Mouse (Mus musculus) gastrocnemius, postnatal 14 days (tissue): ENCODE data around the gene Wbp1l. TPM values are rescaled to one million over a fixed set of nuclear protein-coding genes. Genes with fewer than 3 reads are reported as not detected.
A peak's percentile ranks its signal among the peaks of the same experiment; 100 is the strongest.

Experiments used
- DNase-seq: peaks from one replicate; pipeline ENCODE4 v3.0.0; 2021; ENCODE audit warnings: mixed read lengths
- intact Hi-C: fragments of 180-260 bp; cut with DNase I; formaldehyde crosslinking; loops from one replicate; pipeline ENCODE4 v1.15.1; 2025; ENCODE audit warnings: low total_unique reads
- total RNA-seq, 2 experiments: library from RNA; stranded (reverse); gene quantifications; 2 replicates each; pipeline ENCODE4 v1.2.3; 2021

Wbp1l gene
- total RNA-seq, 2 experiments from 2014 or later: 30.4 to 38.5 TPM

DNA sequence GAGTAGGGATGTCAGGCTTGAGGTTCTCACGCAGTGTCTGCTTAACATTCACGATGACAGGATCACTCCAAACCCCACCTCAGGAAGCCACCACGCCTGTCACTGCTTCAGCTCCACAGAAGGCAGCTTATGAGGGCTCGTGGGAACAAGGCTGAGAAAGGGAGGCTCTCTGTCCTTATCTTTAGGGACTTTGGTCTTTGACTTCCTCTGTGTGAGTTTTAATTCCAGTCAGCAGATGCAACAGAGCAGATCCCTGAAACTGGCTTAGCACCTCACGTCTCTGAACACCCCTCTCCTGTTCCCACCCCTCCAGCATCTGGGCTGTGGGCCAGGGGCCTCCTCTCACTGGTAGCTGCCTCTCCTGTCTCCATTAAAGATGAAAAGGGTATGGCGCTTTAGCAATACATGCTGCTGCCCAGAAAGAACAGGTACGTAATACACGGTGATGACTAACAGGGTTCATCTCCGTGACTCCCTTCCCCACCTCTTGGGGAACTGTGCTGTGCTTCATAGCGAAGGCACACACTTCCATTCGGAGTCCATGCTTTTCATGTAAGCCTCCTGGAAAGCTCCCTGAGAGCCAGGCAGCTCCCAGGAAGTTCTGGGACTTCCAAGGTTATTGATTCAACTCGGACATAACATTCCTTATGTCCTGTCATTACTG is 81.0 kb downstream of the Wbp1l start:
- intact Hi-C loops: no loop called here
- no peak for DNase-seq

DNA sequence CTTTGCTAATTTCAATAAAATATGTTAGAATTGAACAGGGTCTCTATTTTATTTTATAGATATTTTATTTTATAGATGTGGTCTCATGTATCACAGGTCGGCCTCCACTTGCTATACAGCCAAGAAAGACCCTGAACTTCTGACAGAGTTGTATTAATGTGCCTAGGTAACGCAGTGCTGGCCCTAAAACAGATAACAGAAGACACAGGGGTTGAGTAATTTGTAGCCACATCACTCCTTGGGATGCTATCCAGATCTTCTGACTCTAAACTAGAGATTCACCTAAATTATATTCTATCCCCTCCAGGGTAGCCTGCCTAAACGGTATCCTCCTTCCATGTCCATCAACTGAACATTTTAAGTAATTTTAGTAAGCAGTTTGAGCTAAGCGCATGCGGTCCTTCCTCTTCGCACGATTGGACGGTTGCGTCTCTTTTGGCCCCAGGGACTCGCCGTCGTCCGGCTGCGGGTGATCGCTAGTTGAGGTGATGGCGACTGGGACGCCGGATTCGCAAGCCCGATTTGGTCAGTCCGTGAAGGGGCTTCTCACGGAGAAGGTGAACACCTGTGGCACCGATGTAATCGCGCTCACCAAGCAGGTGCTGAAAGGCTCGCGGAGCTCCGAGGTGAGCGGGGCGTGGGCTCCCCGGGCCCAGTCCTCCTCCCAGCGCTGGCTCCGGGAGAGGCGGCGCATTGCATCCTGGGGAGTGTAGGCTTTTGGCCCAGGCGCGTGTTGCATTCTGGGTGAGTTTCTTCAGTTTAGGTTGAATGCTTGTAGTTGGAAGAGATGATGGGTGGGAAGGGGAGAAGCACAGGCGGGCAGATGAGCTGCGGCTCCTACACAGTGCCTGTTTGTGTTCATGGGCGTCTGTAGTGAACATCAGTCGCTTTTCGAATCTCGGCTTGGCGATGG is 90.8 kb downstream of the Wbp1l start, which contains the start of gene Borcs7:
Borcs7 (plus strand) TSS at position 447 of the 913 bp plus-strand sequence.
- intact Hi-C loops: no loop called here
- DNase-seq: peak; percentile 87

DNA sequence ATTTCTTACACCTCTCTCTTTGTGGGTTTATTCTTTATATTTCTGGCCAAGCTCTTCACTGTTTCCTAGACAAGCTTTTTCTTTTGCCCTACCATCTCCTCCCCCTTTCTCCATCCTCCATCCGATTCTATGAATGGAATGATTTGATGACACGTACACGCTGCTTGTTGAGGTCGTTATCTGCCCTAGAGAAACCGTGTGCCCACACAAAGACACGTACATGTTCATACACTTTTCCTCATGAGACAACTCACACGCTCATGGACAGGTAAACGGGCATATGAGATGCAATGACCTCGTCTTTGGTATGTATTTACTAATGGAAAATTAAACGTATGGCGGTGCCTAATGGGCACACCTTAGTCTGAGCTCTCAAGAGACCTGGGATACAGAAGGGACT is 91.5 kb downstream of the Wbp1l start:
- DNase-seq: no peak

DNA sequence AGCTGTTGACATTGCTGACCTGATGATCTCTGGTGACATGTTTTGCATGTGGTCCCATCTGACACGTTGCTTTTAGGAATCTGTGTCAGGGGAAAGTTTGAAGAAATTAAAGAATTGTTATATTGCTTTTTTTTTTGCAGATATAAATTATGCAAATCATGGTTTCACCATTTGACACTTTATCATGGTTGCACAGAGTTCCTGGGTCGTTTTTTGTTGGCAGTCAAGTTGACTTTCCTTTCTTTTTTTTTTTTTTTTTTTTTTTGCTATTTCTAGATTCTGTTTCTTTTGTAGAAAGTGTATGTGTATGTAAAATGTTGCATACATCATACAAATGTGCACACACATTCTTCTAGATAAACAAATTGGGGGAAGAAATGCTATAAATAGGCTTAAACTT is 92.2 kb downstream of the Wbp1l start:
- no peak for DNase-seq
- intact Hi-C loops: no loop called here

More for the DNA sequence above, 91.5 kb downstream of the Wbp1l start:
- intact Hi-C loops: no loop called here

DNA sequence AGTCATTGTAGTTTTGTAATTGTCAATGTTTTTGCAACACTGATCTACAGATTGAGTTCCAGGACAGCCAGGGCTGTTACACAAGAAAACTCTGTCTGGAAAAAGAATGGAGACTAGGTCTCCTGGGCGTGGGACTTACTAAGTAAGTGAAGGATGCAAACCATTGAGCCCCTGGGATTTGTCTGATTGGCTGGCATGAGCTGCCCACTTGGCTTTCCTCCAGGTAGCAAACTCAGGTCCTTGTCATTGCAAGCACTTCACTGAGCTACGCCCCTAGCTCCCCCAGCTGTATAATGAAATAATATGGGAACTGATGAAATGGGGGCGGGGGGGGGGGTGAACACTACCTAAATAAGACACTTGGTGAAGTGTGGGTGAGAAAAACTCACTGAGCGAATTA is 94.3 kb downstream of the Wbp1l start:
- intact Hi-C loops: no loop called here
- DNase-seq: no peak

DNA sequence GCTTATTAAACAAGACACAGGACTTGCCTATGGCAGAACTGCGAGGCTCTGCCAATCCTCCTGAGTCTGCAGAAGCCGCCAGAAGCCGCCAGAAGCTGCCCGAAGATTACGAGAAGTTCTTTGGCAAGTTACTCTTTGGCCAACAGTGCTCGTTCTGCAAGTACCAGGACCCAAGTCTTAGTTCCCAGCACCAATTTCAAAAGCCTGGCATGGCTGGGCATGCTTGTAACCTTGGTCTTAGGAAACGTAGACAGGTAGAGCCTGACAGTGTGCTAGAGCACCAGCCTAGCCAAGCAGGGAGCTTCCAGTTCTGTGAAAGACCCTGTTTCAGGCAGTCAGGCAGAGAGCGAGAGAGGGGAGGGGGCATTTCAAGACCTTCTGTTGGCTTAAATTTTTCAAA is 97.6 kb downstream of the Wbp1l start:
- no peak for DNase-seq
- intact Hi-C loops: no loop called here

DNA sequence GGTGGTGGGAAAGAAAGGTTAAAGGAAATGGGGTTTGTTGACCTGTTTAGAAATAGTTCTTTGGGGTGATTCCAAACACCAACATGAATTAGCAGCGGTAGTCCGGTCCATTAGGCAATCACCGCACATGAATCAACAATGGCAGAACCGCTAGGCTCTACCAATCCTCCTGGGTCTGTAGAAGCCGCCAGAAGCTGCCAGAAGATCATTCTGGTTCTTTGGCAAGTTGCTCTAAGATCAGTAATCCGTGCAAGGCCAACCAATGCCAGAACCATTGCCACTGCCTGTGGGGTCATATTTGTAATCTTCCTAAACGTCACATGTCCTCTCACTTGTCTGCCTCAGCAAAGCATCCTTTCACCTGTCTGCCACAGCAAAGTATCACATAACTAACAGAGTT is 98.1 kb downstream of the Wbp1l start:
- intact Hi-C loops: no loop called here
- no peak for DNase-seq

DNA sequence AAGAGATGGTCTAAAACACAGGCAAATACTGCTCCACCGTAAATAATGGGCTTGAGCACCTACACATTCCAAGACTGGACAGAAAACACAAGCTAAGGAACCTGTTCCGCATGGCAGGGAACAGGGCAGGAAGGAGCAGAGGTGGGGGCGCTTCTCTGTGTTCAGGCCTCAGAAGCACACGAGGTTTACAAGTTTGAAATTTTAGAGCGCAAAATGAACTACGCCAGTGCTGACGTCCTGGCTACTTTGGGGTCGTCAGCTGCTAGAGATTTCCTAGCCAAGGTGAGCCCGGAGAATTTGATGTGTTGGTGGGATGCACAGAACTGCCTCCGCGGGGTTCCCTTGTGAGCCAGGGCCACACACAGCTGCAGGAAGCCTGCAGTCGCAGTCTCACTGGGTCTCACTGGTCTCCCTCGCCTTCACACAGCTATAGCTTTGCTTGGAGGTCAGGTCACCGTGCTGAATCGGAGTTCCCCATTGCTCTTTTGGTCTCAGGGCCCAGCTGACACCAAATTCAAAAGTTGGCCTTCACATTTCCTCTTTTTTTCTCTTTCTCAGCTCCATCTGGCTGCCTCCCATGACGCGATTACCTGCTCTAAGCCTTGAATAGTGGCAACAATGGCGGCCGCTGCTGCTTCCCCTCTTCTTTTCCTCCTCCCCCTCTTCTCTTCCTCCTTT is 99.1 kb downstream of the Wbp1l start:
- intact Hi-C loops: no loop called here

DNA sequence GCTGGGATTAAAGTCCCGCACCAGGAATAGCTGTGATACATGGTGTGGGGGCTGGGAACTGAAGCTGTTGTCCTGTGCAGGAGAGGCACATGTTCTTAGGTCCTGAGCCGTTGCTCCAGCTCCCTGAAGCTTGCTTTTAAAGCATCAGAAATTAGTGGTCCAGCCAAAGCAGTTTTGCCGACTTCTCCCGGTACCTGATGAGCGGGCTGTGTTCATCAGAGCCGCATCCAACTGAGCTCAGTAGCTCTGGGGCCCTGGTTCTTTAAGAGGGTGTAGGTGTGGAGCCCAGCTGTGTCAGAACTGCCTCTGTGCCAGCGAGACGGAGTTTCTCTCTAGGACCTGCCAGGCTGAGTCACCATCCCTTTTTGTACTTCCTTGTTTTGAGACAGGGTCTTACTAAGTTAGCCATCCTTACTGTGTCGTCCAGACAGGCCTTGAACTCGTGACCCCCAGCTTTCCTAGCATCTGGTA is 100.2 kb downstream of the Wbp1l start:
- DNase-seq: peak; percentile 15
- intact Hi-C loops: no loop called here

More for the DNA sequence above, 99.1 kb downstream of the Wbp1l start:
- no peak for DNase-seq

DNA sequence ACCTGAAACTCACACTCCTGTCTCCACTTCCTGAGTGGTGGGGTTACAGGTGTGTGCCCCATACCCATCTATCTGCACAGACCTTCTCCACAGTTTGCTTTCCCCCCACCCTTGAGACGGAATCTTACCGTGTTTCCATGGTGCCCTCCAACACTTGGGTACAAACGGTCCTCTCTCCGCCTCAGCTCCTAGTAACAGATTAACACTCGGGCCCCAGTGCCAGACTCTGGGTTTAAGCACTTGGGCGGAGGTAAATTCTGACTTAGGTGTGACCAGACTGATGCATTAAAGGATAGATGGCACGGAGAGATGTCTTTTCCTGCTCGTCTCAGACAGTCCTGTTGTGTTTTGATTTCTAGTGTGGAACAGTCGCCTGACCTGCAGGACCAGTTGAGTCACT is 102.3 kb downstream of the Wbp1l start:
- no peak for DNase-seq
- intact Hi-C loops: no loop called here

DNA sequence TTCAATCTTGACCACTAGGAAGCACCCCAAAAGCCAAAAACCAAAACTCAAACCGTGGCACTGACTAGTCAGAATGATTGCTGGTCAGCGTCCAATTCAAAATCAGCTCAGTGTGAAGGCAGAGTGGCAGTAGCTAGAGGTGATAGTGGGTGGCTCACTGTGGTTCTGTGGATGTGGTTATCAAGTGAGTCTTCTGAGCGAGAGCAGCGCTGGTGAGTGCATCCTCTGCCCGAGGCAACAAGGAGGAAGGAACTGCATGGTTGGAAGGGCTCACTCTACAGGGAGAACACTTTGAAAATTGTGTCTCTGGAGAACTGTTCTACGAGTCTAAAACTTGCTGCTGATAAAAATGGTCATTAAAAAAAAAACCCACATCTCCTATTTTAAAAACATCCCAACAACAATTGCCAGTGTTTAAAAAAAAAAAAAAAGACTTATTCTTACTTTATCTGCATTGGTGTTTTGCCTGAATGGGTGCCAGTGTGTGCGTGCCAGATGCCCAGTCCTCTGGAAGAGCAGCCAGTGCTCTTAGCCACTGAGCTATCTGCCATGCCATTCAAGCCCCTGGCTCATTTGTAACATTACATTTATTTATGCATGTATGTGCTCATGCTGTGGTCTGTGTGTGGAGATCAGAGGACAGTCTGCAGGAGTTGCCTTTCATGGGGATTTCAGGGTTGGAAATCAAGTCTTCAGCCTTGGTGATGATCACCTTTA is 107.1 kb downstream of the Wbp1l start:
- intact Hi-C loops: no loop called here
- DNase-seq: no peak

DNA sequence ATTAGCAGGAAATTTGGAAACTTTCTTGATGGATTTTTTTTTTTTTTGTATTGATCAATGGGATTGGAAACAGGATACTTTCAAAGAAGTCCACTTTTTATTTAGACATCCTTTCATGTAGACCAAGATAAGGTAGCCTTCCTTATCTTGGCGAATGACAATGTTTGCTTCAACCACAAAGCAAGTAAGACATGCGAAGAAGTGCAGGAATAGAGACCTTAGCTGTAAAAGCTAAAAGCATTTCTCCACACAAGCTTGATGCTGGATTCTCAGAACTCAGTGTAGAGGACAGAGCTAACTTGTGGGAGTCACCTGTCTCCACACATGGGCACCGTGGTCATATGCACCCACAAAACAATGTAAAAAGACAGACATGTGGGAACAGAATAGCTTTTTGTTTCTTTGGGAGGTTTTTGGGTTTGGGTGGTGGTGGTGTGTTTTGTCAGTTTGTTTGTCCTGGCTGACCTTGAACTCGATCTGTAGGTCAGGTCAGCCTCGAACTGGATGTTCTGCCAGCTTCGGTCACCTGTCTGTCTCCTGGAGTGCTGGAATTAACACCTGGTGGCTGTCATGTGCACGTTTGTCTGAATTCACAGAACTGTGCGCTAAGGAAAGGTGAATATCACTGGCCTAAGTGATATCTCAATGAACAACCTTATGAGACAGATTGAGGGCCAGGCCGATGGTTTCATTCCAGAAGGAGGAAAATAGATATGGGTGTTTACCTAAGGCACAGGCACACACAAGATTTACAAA is 107.8 kb downstream of the Wbp1l start:
- intact Hi-C loops: no loop called here
- DNase-seq: no peak

Other genes with a start within 250 kb of the Wbp1l start
- gene 2310034G01Rik, start 248.8 kb upstream of the Wbp1l start, total RNA-seq: under 1 TPM; 0.16 to 0.39 TPM
- gene Actr1a, start 203.3 kb upstream of the Wbp1l start, total RNA-seq: 10 to 100 TPM; 58.6 to 62.7 TPM
- gene Sufu, start 202.2 kb upstream of the Wbp1l start, total RNA-seq: 1 to 10 TPM; 7.6 to 9.1 TPM
- 10 to 100 TPM; 20.1 to 23.1 TPM for gene Trim8, start 97.4 kb upstream of the Wbp1l start, total RNA-seq
- gene Arl3, start 25.9 kb upstream of the Wbp1l start, total RNA-seq: 10 to 100 TPM; 47.1 to 56.5 TPM
- 1 to 10 TPM; 2.8 to 3.4 TPM for gene Sfxn2, start 25.7 kb upstream of the Wbp1l start, total RNA-seq
- not detected for gene Cyp17a1, start 74.1 kb downstream of the Wbp1l start, total RNA-seq
- 10 to 100 TPM; 14.3 to 16.2 TPM for gene Borcs7, start 90.8 kb downstream of the Wbp1l start, total RNA-seq
- gene As3mt, start 108.4 kb downstream of the Wbp1l start, total RNA-seq: 10 to 100 TPM; 68.1 to 80.9 TPM
- gene Cnnm2, start 162.5 kb downstream of the Wbp1l start, total RNA-seq: 1 to 10 TPM; 4.0 to 4.1 TPM